Mouse (Mus musculus) spleen, adult 2 months (tissue): Measurements from ENCODE around the gene Rad23a. TPM values are rescaled to one million over a fixed set of nuclear protein-coding genes. Genes with fewer than 3 reads are reported as not detected.

Experiments used
- DNase-seq, 2 experiments: peaks; one replicate each; pipeline versions ENCODE4 v3.0.0 to v3.0.0-alpha.2; 2012 to 2021; ENCODE audit warnings: low spot score in 2 of 2, low read depth in 1 of 2
- H3K27ac ChIP-seq: fragments of 200-500 bp; 2 replicates; pipeline ENCODE4 v1.5.1; 2012; ENCODE audit warnings: low read length, inconsistent platforms; ENCODE audit not compliant: insufficient read depth
- H3K27me3 ChIP-seq: fragments of 200-500 bp; 2 replicates; pipeline ENCODE4 v1.6.1; 2012; ENCODE audit warnings: mild to moderate bottlenecking, moderate library complexity, low read length, inconsistent platforms; ENCODE audit not compliant: control insufficient read depth, insufficient read depth
- H3K36me3 ChIP-seq: fragments of 200-500 bp; 2 replicates; pipeline ENCODE4 v1.6.1; 2012; ENCODE audit warnings: mild to moderate bottlenecking, low read length, inconsistent platforms; ENCODE audit not compliant: control insufficient read depth, insufficient read depth
- H3K4me1 ChIP-seq: fragments of 200-500 bp; 2 replicates; pipeline ENCODE4 v1.6.1; 2011; ENCODE audit warnings: inconsistent platforms; ENCODE audit not compliant: control insufficient read depth, insufficient read depth, insufficient read length
- H3K4me3 ChIP-seq: fragments of 200-500 bp; 2 replicates; pipeline ENCODE4 v1.5.1; 2011; ENCODE audit warnings: mild to moderate bottlenecking, inconsistent platforms; ENCODE audit not compliant: insufficient read depth, insufficient read length; ENCODE audit errors: extremely low read depth
- CTCF ChIP-seq: fragments of 200-500 bp; IDR thresholded peaks from 2 replicates; pipeline ENCODE4 v1.5.1; 2011; ENCODE audit warnings: mild to moderate bottlenecking, inconsistent platforms; ENCODE audit not compliant: insufficient read depth, insufficient read length, insufficient replicate concordance; ENCODE audit errors: extremely low read depth
- POLR2A ChIP-seq: fragments of 200-500 bp; IDR thresholded peaks from 2 replicates; pipeline ENCODE4 v1.6.1; 2011; ENCODE audit warnings: low read depth, low read length, inconsistent platforms
- WGBS: fragments of 180-500 bp; shearing (Covaris S2); methylation state at CpG from one replicate; pipeline ENCODE4 v1.1.7; 2018; 5-methylcytosine and 5-hydroxymethylcytosine counted together
- polyA plus RNA-seq: library from polyadenylated mRNA; depleted of rRNA; stranded (reverse); fragments of >200 nt; gene quantifications from 2 replicates; pipeline ENCODE4 v1.2.3, GENCODE M21; 2012; rRNA removed

Gene Rad23a
- polyA plus RNA-seq, 1 experiment, result 162 TPM

- WGBS, result 89% methylated on average over 11 of the region's 11 CpGs
- Histone ChIP-seq H3K4me3 (no peak overlapping the region), H3K27me3 (peaks cover 7% of the 10 kb centered on the region; the same call in 1 of the 2 replicates), H3K36me3 (no peaks in the 10 kb centered on the region), H3K4me1 (no peaks in the 10 kb centered on the region), H3K27ac (no peak overlapping the region)
- DNase-seq, result no peak
- no peak for TF ChIP-seq CTCF
- no peak for TF ChIP-seq POLR2A
Measured at GRCm38 (mm10) chr8:84788896-84789295, 51.6 kb downstream of the Rad23a start.

- WGBS, result 94% methylated on average over 11 of the region's 14 CpGs
- H3K4me1 ChIP-seq, result no peaks in the 10 kb centered on the region
- DNase-seq, result no peak
- H3K27ac ChIP-seq, result no peak overlapping the region
- H3K36me3 ChIP-seq, result no peaks in the 10 kb centered on the region
- peaks cover 7% of the 10 kb centered on the region for H3K27me3 ChIP-seq
- H3K4me3 ChIP-seq, result no peak overlapping the region
- no peak for TF ChIP-seq POLR2A
- no peak for TF ChIP-seq CTCF
Measured at GRCm38 (mm10) chr8:84787523-84788302, 52.8 kb downstream of the Rad23a start.

DNA sequence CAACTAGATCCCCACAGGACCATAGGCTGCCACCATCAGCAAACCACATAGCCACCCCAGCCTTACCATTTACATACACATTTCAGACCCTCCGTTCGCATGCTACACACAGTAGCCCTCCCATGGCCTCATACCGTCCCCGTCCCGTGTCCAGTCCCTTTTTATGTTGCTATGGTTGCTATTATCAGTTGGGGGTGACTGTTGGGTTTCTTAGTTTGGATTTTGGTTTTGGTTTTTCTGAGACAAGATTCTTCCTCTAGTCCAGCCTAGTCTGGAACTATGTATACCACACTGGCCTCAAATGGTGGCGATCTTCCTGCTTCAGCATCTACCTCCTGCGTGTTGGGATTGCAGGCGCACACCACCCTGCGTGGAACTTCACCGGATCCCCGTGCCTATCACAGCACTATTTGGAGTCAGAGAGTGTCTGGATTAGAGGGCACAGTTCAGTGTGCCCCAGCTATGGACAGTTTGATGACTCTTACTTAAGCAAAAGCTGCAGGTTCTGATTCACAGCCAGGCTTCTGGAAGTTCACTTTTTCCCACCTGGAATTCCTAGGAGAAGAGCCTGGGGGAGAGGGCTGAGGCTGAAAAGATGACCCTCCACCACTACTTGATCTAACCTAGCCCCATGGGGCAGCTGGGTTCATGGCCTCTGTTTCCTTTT, 53.5 kb downstream of the Rad23a start:
- H3K4me1 ChIP-seq, result no peaks in the 10 kb centered on the region
- no peak overlapping the region for H3K4me3 ChIP-seq
- H3K36me3 ChIP-seq, result no peaks in the 10 kb centered on the region
- WGBS, result 95% methylated on average over 11 of the region's 11 CpGs
- TF ChIP-seq POLR2A (no peak), CTCF (no peak)
- no peak overlapping the region for H3K27ac ChIP-seq
- peaks cover 7% of the 10 kb centered on the region for H3K27me3 ChIP-seq
- DNase-seq, result no peak

DNA sequence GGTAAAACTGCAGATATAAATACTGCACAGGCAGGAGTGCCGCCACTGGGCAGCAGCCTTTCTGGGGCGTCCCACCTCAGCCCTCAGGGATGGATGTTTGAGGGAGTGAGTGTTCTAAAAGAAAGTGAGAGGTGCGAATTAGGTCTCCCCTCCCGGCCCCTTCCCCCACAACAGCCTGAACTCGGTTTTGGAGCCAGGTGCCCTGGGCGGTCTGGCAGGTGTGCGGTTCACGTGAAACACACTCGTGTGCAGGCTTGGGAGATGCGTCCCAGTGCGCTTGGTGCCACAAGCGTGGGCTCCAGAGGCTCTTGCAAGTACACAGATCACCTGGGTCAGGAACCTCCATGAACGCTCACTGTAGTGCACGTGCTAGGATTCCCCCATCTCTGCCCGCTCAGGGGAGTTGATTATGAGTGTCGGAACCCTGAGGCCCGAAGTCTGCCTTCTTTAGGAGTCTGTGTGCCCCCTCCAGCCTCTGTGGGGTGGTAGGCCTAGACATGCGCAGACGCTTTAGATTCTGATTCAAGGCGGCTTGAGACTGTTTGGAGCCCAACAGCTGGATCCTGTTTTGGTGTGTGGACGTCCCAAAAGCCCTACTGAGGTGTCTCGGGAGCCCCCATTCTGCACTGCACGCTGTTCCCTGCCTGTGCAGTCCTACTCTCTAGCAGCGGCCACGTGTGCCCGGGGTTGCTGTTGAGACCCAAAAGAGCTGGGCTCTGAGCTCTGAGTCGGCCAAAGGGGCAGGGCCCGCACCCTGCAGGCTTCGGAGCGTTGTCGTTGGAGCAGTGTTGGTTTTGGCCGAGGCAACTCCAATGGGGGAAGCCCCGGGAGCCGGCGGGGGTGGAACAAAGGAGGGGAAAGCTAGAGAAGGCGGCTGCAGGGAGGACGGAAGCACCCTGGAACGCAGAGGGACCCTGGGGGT, 54.4 kb downstream of the Rad23a start:
- Histone ChIP-seq H3K4me3 (no peak overlapping the region), H3K27me3 (peaks cover 7% of the 10 kb centered on the region), H3K4me1 (no peaks in the 10 kb centered on the region), H3K36me3 (no peaks in the 10 kb centered on the region), H3K27ac (no peak overlapping the region)
- no peak for DNase-seq
- 81% methylated on average over 38 of the region's 38 CpGs for WGBS
- no peak for TF ChIP-seq POLR2A
- TF ChIP-seq CTCF, result no peak

- H3K27me3 ChIP-seq, result peaks cover 7% of the 10 kb centered on the region
- WGBS, result 77% methylated on average over 11 of the region's 11 CpGs
- TF ChIP-seq CTCF, result no peak
- no peak for TF ChIP-seq POLR2A
- H3K4me3 ChIP-seq, result no peak overlapping the region
- H3K27ac ChIP-seq, result no peak overlapping the region
- no peaks in the 10 kb centered on the region for H3K36me3 ChIP-seq
- no peak for DNase-seq
- no peaks in the 10 kb centered on the region for H3K4me1 ChIP-seq
Measured at GRCm38 (mm10) chr8:84785506-84785755, 55.0 kb downstream of the Rad23a start.

GRCm38 (mm10) chr8:84784681-84785505, 55.6 kb downstream of the Rad23a start:
- no peak for DNase-seq
- Histone ChIP-seq H3K27ac (no peak overlapping the region), H3K4me3 (no peak overlapping the region), H3K27me3 (peaks cover 7% of the 10 kb centered on the region), H3K4me1 (no peaks in the 10 kb centered on the region), H3K36me3 (no peaks in the 10 kb centered on the region)
- TF ChIP-seq POLR2A, result no peak
- TF ChIP-seq CTCF, result no peak
- WGBS, result 37% methylated on average over 48 of the region's 48 CpGs

Other genes with a start within 250 kb of the Rad23a start
- gene Ier2, start 177.8 kb downstream of the Rad23a start, polyA plus RNA-seq, result 23.0 and 27.4 TPM in 2 replicates
- gene Trmt1, start 154.4 kb downstream of the Rad23a start, polyA plus RNA-seq, result 98.1 and 155 TPM in 2 replicates
- gene Nacc1, start 152.8 kb downstream of the Rad23a start, polyA plus RNA-seq, result 66.0 and 78.5 TPM in 2 replicates
- gene Lyl1, start 139.2 kb downstream of the Rad23a start, polyA plus RNA-seq, result 90.0 and 115 TPM in 2 replicates
- gene G430095P16Rik, start 117.7 kb downstream of the Rad23a start, polyA plus RNA-seq, result 4.5 TPM in 2 replicates
- 13.7 and 17.1 TPM in 2 replicates for gene Nfix, start 40.3 kb downstream of the Rad23a start, polyA plus RNA-seq
- 1.6 and 1.8 TPM in 2 replicates for gene Dand5, start 17.8 kb downstream of the Rad23a start, polyA plus RNA-seq
- gene Gadd45gip1, start 9.1 kb downstream of the Rad23a start, polyA plus RNA-seq, result 20.3 and 61.4 TPM in 2 replicates
- 112 and 116 TPM in 2 replicates for gene Calr, start 6.3 kb upstream of the Rad23a start, polyA plus RNA-seq
- gene Farsa, start 16.3 kb upstream of the Rad23a start, polyA plus RNA-seq, result 50.3 and 55.0 TPM in 2 replicates
- 1.8 and 2.0 TPM in 2 replicates for gene Syce2, start 31.4 kb upstream of the Rad23a start, polyA plus RNA-seq
- gene Gcdh, start 53.3 kb upstream of the Rad23a start, polyA plus RNA-seq, result 44.2 and 48.3 TPM in 2 replicates
- 46.5 and 70.0 TPM in 2 replicates for gene Klf1, start 61.3 kb upstream of the Rad23a start, polyA plus RNA-seq
- 43.4 and 44.9 TPM in 2 replicates for gene Dnase2a, start 67.9 kb upstream of the Rad23a start, polyA plus RNA-seq
- 0.70 and 0.74 TPM in 2 replicates for gene Mast1, start 96.7 kb upstream of the Rad23a start, polyA plus RNA-seq
- not detected in 2 replicates for gene Rtbdn, start 106.3 kb upstream of the Rad23a start, polyA plus RNA-seq
- not detected in 2 replicates for gene Gm49661, start 128.8 kb upstream of the Rad23a start, polyA plus RNA-seq
- 149 and 164 TPM in 2 replicates for gene Prdx2, start 128.9 kb upstream of the Rad23a start, polyA plus RNA-seq
- gene Rnaseh2a, start 129.1 kb upstream of the Rad23a start, polyA plus RNA-seq, result 34.2 and 35.6 TPM in 2 replicates
- 89.2 and 154 TPM in 2 replicates for gene Junb, start 138.1 kb upstream of the Rad23a start, polyA plus RNA-seq
- 3.6 and 3.9 TPM in 2 replicates for gene Hook2, start 149.9 kb upstream of the Rad23a start, polyA plus RNA-seq
- not detected in 2 replicates for gene Best2, start 173.9 kb upstream of the Rad23a start, polyA plus RNA-seq
- gene Asna1, start 184.6 kb upstream of the Rad23a start, polyA plus RNA-seq, result 71.6 and 72.0 TPM in 2 replicates
- 87.8 and 137 TPM in 2 replicates for gene Trir, start 186.2 kb upstream of the Rad23a start, polyA plus RNA-seq
- gene Tnpo2, start 196.2 kb upstream of the Rad23a start, polyA plus RNA-seq, result 40.0 and 47.5 TPM in 2 replicates
- gene Fbxw9, start 219.4 kb upstream of the Rad23a start, polyA plus RNA-seq, result 18.8 and 22.5 TPM in 2 replicates
- 0.48 and 1.4 TPM in 2 replicates for gene Gm5741, start 227.3 kb upstream of the Rad23a start, polyA plus RNA-seq
- gene Dhps, start 231.1 kb upstream of the Rad23a start, polyA plus RNA-seq, result 40.6 and 84.9 TPM in 2 replicates
- 68.5 and 73.6 TPM in 2 replicates for gene Wdr83os, start 240.1 kb upstream of the Rad23a start, polyA plus RNA-seq
- 20.6 and 26.3 TPM in 2 replicates for gene Wdr83, start 240.6 kb upstream of the Rad23a start, polyA plus RNA-seq
- 163 and 165 TPM in 2 replicates for gene Man2b1, start 242.6 kb upstream of the Rad23a start, polyA plus RNA-seq